Mouse (Mus musculus) adrenal gland, postnatal 4 days (tissue): ENCODE data around the gene Arl6ip1. TPM values are rescaled to one million over a fixed set of nuclear protein-coding genes. Genes with fewer than 3 reads are reported as not detected.
A peak's percentile ranks its signal among the peaks of the same experiment; 100 is the strongest.
"Not testable (repeated sequence)": the region's sequence is repeated elsewhere in the genome, so short reads cannot be mapped to it uniquely, and the experiment has no call there.

ENCODE experiments used
- DNase-seq, 2 experiments: peaks; one replicate each; pipeline ENCODE4 v3.0.0; 2021 to 2022; ENCODE audit warnings: low spot score in 2 of 2, mixed read lengths in 2 of 2
- long read RNA-seq, 2 experiments: library from polyadenylated mRNA; stranded (forward); transcript quantifications; one replicate each; pipeline ENCODE4 v2.0.0; 2021
- total RNA-seq, 2 experiments: library from RNA; stranded (reverse); gene quantifications; 2 replicates each; pipeline ENCODE4 v1.2.3; 2021

The Arl6ip1 gene
- total RNA-seq: 100 to 1,000 TPM; 171 to 180 TPM
- long read RNA-seq, experiment 1, transcript Arl6ip1-201 (6 exons, 2,171 nt): major isoform, 180 of 195 reads
- long read RNA-seq, experiment 1, partial matches to known transcripts: 8 of 195 reads
- long read RNA-seq, experiment 1, other reads (novel, unspliced or antisense): 4 of 195 reads
- long read RNA-seq, experiment 2, transcript Arl6ip1-201 (6 exons, 2,171 nt): major isoform, 325 of 347 reads
- long read RNA-seq, experiment 2, partial matches to known transcripts: 19 of 347 reads
- long read RNA-seq, experiment 2, other reads (novel, unspliced or antisense): 2 of 347 reads

- peak; percentile 94 to 97 for DNase-seq
Measured at GRCm38 (mm10) chr7:118129430-118130041, at the start of gene Arl6ip1. Gene Arl6ip1, minus strand, starts transcription at chr7:118129662.

GRCm38 (mm10) chr7:118175821-118176355, 46.4 kb upstream of the Arl6ip1 start:
- DNase-seq: no peak

- not testable (repeated sequence) for DNase-seq
Measured at GRCm38 (mm10) chr7:118170125-118170524, 40.7 kb upstream of the Arl6ip1 start.

- no peak for DNase-seq
Measured at GRCm38 (mm10) chr7:118163006-118163405, 33.5 kb upstream of the Arl6ip1 start.

GRCm38 (mm10) chr7:118160121-118160520, 30.7 kb upstream of the Arl6ip1 start:
- DNase-seq: no peak

- DNase-seq: no peak
Measured at GRCm38 (mm10) chr7:118156461-118156860, 27.0 kb upstream of the Arl6ip1 start.

GRCm38 (mm10) chr7:118154150-118154549, 24.7 kb upstream of the Arl6ip1 start:
- DNase-seq: no peak

- no peak for DNase-seq
Measured at GRCm38 (mm10) chr7:118143602-118144001, 14.1 kb upstream of the Arl6ip1 start.

- no peak for DNase-seq
Measured at GRCm38 (mm10) chr7:118143123-118143522, 13.7 kb upstream of the Arl6ip1 start.

- no peak for DNase-seq
Measured at GRCm38 (mm10) chr7:118141271-118141670, 11.8 kb upstream of the Arl6ip1 start.

GRCm38 (mm10) chr7:118135128-118135527, 5.7 kb upstream of the Arl6ip1 start:
- no peak for DNase-seq

GRCm38 (mm10) chr7:118128925-118129429, 485 bp downstream of the Arl6ip1 start:
- no peak for DNase-seq

- DNase-seq: no peak
Measured at GRCm38 (mm10) chr7:118126219-118126875, 3.1 kb downstream of the Arl6ip1 start.

- no peak for DNase-seq
Measured at GRCm38 (mm10) chr7:118125736-118126135, 3.7 kb downstream of the Arl6ip1 start.

- no peak for DNase-seq
Measured at GRCm38 (mm10) chr7:118123512-118124411, 5.7 kb downstream of the Arl6ip1 start.

- no peak for DNase-seq
Measured at GRCm38 (mm10) chr7:118122235-118122634, 7.2 kb downstream of the Arl6ip1 start.

- no peak for DNase-seq
Measured at GRCm38 (mm10) chr7:118120654-118121053, 8.8 kb downstream of the Arl6ip1 start.

GRCm38 (mm10) chr7:118119946-118120345, 9.5 kb downstream of the Arl6ip1 start:
- DNase-seq: no peak

- no peak for DNase-seq
Measured at GRCm38 (mm10) chr7:118119142-118119541, 10.3 kb downstream of the Arl6ip1 start.

GRCm38 (mm10) chr7:118118426-118118825, 11.0 kb downstream of the Arl6ip1 start:
- DNase-seq: no peak
